Mouse (Mus musculus) ZHBTc4 (cell line): ENCODE data around the gene Dnmt3a.

Experiments
- DNase-seq: peaks from one replicate; pipeline ENCODE4 v3.0.0-alpha.2; 2011; ENCODE audit warnings: low read depth, low spot score

The Dnmt3a gene

DNA sequence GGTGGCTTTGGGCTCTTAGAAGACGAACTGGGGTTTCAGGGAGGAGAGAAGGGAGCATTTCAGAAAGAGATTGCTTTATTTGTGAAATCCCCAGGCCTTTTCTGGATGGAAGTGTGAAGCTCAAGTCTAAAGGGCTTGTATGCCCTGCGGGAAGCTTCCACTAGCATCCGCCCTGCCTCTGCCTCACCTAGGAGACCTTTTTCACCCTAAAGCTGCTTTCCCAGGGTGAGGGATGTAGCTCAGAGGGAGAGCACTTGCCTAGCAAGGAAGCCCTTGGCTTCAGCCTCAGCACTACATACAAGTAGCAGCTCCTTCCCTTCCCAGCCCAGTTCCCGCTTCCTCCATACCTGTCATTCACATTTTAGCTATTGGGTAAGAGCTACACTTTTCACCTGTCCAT lies 71.6 kb downstream of the Dnmt3a start:
- DNase-seq, result peak; percentile 50

DNA sequence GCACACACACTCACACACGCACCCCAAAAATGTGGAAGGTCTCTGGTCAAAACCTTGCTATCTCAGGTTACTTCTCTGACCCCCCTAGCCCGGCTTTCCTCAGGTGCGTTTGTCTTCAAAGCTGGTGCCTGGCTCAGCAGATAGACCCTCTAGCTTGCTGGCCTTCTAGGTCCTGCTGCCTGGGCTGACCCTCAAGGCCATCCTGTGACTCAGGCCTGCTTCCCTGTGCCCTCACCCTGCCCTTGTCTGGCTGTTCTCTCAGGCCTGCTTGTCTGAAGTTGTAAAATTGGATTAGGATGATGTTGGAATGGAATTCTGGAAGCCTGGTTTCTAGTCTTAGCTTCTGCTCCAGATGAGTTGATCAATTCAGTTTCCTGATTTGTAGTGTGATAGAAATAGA lies 75.7 kb downstream of the Dnmt3a start:
- no peak for DNase-seq

DNA sequence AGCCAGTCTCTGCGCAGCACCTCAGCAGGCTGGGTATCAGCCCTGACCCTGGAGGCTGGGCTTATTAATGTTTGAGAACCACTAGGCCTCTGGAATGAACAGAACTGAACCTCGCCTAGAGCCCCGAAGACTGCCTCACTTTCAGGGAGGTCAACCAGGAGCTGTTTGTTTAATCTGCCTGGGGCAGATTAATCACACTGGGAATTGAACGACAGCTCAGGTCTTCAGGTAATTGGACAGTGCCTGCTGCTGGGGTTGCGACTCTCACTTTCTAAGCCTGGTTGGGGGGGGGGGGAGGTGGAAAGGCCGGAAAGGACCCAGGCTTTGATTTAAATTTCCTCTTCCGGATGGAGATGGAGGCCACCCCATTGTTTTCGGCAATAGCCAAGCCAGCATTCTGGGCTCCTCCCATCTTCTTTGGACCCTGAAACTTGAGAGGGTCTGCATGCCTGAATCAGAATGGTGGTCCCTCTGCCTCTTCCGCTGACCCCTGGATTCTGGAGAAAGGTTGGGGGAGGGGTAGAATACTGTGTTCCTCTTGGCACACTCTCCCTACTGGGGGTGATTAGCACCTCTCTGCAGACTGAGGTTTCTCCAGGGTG lies 79.2 kb downstream of the Dnmt3a start:
- DNase-seq, result no peak

DNA sequence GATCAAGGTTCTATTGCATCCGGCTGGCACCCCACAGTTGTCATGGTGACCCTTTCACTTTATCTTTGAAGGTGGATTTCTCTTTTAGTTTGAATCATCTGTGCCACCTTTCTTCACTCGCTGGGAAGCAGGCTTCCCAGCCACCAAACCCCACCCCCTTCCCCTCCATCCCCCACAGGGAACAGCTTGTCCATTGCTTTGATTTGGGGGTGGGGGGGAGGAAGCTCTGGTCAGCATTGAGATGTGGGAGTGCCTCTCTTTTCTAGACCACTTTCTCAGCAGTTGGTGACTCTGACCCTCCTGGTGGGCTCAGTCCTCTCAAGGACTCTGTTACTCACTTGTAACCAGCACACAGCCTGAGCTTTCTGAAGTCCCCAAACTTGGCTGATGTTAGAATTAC lies 80.8 kb downstream of the Dnmt3a start:
- DNase-seq, result no peak

DNA sequence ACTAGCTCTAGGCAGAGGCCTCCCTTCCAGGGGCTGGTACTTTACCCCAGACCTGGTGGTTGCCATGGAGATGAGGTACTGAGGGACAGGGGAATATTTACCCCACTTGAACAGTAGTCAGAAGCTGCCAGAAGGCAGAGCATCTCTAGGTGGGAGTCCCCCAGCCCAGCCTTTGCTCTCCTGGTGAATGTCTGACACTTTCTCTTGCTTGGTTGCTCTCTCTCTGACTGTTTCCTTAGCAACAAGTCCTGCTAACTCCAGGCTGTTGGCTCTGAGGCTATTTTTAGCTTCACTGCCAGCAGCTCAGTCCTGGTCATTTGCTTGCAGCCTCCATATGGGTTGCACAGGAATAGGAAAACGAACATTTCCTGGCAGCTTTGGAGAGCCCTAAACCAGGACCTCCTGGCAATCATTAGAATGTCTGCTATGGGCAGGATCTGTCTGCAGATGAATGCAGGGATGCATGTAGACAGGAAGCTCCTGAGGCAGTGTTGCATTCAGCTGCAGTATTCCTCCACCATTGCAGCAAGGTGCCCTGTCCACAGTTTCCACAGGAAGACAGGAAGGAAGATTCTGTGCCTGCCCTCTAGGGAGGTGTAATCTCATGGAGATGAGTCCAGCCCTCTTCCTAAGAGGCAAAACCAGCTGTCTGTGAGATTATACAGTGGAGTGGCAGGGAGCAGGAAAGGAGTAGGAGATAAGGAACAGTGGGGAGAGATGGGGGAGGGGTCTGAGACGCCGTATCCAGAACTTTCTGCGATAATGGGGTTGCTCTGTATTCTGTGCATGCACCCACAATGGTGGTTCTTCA lies 81.9 kb downstream of the Dnmt3a start:
- DNase-seq, result no peak

DNA sequence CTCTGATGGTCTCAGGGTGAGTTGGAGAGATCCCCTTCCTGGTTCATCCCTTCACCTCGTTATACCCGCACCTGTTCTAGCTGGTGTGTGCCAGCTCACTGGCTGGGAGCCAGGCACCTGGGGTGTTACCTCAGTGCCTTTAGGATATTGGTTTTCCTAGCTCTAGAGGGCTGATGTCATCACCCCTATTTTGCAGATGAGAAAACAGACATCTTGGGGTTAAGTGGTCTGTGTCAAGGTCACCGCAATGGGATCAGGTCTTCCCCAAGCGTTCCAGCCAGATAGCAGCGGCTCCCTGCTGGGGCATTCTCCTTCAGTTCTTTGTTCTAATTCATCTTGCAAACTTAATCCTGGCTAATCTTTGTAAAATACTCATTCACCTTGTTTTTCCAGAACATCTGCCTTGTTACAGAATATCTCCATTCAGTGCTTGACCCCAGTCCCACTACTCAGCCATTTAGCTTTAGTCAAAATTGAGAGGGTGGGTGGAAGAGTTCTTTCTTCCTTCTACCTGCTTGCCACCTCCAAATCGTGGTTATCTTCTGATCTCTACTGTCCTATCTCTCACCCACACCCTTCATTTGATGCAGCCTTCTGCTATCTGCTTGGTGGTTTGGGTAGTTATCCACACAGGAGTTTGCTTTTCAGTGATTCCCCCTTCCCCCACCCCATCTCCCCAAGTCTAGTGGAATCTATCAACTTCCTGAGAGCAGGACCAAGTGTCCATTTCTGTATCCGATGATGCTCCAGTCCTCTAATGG lies 84.2 kb downstream of the Dnmt3a start:
- peak; percentile 83 for DNase-seq

DNA sequence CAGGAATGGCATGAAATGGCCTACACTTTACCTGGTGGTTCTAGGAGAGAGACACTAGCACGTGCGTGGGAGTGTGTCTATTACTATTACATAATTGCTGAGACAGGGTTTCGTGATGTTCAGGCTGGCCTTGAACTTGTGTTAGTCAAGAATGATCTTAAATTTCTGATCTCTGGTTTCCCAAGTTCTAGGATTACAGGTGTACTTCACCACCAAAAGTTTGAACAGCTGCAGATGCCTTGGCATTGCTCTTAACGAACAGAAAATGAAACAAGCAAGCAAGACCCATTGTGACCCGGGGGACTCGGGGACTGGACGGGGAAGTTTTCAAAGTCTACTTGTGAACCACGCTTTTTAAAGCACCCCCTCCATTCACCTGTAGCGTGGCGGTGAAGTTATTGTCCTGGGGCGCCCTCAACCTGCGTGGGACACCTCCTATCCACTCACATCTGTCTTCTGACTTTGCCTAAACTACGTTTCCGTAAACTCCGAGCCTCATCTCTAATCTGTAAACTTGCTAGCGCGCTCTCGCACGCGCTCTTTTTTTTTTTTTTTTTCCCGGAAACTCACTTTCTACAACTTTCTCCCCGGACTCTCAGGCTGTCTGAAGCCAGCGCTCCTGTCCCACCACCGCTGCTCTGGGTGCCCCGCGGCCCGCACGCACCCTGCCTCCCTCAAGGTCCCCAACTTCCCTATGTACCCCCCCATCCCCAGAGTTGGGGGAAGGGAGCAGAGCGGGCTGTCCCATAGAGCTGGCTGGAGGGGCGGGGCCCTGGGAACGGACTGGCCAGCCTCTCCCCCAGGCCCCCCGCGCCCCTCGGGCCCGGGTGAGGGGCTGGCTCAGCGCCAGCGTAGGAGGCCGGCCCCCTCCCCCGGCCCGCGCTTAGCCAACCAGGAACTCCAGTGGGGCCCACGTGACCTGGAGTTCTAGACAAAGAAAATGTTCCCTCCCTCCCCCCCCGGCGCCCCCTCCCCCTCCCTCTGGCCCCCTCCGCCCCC lies 85.2 kb downstream of the Dnmt3a start:
- peak; percentile 75 for DNase-seq

DNA sequence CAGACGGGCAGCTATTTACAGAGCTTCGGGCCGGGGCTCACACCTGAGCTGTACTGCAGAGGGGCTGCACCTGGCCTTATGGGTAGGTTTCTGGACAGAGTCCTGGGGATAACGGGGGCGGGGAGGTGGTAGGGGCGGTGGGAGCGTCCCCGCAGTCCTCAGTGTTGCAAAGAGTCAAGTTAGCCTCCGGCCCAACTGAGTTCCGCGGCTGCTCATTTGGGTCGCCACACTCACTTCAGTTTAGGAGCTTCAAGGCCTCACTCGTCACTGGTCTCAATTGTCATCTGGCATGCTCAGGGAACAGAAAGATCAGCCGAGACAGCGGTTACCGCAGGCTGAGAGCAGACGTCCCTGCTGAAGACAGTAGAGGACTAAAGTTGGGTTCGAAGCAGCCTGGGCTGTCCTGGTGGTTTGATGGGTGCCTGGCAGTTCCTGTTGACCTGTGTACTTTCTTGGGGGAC lies 86.0 kb downstream of the Dnmt3a start:
- DNase-seq, result peak; percentile 65

DNA sequence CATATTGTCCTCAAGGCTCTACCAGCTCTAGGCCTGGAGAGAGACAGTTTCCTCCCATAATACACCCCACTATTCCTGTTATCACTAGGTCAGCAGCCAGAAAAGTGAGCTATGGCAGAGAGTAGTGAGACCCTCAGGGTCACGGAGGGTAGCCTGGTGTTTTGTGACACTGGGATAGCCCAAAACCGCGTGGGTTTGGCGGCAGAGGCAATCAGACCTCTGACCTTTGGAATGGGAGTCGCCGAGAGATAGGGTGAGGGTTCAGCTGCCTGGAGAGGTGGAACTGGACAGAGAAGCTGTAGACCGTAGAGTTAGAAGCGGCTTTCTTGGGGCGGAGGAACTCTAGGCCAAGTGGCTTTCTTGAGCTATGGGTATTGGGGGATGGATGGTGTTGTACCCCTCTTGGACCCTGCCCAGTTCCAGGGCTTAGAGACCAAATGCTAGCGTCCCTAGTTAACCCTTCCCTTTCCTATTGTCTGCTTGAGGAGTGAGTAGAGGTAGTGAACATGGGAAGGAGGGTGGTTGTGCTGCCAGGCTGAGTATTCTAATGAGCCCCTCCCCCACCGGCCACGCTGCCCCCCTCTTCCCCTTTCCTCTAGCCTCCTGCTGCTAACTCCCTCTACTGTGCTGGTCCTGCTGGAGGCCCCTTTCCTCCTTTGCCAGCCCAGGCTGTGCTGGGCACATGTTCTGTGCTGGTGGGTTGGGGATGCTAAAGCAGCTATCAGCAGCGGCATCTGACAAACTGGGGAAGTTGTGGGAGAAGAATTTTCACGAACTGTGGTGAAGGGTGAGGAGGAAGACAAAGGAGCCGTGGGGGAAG lies 86.6 kb downstream of the Dnmt3a start:
- no peak for DNase-seq

DNA sequence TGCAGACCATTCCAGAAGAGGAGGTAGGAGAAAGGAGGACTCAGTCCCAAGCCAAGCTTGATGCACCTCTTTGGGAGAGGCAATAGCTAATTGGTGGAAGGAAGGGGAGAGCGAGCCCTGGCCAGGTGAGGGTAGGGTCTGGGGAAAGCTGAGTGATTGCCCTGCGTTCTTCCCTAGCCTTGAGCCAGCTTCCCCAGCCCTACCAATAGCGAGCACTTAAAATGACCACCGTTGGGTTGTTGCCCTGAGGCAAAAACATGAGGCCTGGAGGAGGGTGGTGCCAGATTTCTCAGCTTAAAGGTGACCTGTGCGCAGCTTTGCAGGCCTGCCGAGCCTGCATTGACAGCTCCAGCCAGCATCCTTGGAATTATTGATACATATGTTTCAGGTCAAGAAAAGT lies 87.5 kb downstream of the Dnmt3a start:
- DNase-seq, result no peak

DNA sequence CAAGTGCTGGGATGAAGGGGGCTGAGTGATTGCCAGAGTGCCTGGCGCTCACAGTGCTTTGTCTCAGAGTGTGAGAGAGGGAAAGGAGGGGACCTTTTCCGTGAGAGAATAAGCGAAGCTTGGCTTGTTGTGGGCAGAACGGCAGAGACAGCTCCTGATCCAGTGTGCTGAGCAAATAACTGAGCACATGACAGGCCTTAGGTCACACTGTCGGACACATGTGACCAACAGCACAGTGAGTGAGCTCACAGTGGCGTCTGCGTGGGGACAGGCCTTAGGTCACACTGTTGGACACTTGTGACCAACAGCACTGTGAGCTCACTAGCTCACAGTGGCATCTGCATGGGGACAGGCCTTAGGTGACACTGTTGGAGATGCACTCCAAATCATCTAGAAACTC lies 88.7 kb downstream of the Dnmt3a start:
- DNase-seq, result no peak

DNA sequence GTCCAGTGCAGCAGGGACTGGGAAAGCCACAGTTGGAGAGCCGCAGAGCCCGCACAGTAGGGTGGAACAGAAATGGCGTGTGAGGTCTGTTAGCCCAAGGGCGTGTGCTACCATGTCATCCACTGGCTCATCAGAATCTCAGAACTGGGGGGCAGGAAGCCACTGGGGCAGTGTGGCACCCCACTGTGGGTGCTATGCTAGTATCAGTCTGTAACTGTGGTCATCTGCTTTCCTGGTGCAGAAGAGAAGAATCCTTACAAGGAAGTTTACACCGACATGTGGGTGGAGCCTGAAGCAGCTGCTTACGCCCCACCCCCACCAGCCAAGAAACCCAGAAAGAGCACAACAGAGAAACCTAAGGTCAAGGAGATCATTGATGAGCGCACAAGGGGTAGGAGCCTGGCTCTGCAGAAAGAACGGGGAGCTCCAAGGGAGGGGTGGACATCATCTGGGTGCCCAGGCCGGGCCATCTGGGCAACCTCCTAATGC lies 91.3 kb downstream of the Dnmt3a start:
- DNase-seq, result peak; percentile 49

DNA sequence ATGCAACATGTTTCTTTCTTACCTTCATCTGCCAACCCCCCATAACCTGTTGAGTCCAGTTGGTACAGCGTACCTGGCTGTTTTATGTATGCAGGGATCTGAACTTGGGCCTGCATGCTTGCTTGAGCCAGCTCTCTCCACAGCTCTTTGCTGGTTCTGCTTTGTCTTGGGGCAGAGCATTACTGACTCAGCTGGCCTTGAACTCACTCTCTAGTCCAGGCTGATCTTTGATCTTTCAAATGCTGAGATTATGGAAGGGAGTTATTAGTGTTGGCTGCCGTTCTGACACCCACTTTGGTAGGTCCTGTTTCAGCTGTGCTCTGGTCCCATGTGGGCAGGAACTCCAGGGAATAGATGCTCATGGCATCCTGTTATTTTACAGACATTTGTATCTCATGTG lies 93.0 kb downstream of the Dnmt3a start:
- DNase-seq, result no peak

DNA sequence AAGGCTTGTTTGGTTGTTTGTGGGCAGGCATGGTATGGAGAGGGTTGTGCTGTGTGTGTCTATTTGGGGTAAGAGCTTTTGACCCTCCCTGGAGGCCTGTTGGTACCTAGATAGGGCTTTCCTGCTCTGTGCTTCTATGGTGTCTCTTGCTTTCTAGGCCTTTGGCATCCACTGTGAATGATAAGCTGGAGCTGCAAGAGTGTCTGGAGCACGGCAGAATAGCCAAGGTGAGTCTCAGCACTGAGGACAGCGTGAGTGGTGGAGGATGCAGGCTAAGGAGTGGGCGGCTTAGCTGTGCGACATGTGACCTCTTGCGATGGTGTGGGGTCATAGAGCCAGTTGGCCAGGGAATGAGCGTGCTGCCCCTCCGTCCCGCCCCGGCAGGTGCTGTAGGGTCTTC lies 99.6 kb downstream of the Dnmt3a start:
- DNase-seq, result no peak

DNA sequence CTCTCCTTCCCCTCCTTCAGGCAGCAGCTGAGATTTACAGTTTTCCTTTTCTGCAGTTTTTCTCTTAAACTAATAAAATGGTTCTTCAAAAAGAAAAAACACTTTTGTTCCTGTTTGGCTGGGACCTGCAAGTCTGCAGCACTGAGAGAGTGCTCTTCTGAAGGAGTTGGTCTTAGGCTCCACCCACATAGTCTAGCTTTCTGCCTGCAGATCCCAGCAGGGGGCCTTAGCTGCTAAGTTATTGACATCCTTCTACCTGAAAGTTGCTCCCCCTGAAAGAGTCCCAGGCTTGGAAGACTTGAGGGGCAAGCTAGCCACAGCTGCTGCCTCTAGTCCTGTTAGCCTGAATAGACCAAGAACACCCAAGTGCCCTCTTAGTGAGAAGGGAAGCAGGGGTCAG lies 100.5 kb downstream of the Dnmt3a start:
- peak; percentile 63 for DNase-seq

DNA sequence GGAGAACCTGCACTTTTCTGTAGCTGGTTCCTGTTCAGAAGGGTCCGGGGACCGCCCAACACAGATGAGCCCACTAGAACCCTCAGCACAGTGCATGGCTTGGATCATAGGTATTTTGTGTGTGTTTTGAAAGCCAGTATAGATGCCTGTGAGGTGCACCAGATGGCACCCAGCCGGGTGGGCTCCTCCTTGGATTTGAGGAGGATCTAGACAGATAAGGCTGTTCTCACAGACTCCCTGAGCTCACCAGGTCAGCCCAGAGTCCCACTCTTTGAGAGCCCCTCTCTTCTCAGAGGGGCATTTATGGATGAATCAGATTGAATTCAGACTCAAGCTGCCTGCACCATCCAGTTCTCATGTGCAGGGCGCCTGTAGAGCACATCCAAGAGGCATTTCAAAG lies 101.2 kb downstream of the Dnmt3a start:
- no peak for DNase-seq

DNA sequence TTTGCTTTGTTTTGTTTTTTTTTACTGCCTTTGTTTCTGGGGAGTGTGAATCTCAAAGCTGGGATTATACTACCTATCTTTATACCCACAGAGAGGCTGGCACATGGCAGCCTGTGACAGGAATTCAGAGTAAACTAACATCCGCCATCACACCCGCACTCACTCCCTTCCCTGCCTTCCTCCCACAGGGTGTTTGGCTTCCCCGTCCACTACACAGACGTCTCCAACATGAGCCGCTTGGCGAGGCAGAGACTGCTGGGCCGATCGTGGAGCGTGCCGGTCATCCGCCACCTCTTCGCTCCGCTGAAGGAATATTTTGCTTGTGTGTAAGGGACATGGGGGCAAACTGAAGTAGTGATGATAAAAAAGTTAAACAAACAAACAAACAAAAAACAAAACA lies 101.6 kb downstream of the Dnmt3a start:
- DNase-seq, result no peak

DNA sequence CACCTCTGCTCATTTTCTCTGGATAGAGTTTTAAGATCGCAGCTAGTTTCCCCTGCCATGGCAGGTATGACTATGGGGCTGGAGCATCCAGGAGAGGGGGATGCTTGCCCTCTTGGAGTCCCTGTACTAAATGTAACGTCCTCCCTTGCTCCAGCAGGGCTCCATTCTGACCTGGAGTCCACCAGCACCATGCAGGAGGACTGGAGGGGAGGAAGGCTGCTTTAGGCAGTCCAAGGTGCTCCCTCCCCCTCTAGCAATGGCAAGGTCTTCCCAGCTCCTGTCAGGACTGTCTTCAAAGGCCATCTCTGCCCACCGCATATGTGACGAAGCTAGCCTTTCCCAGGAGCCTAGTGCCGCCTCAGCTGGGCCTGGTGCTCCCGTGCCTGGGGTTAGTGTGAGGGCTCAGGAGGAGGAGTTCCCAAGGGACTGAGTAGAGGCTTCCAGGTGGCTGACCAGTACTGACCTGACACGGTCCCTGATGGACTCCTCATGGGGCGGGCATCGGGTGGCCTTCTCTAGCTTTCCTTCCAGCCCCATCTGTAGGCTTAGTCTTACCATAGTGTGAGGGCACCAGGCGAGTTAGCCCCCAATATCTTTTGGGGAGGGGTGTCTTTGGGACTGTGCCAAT lies 104.8 kb downstream of the Dnmt3a start:
- no peak for DNase-seq

DNA sequence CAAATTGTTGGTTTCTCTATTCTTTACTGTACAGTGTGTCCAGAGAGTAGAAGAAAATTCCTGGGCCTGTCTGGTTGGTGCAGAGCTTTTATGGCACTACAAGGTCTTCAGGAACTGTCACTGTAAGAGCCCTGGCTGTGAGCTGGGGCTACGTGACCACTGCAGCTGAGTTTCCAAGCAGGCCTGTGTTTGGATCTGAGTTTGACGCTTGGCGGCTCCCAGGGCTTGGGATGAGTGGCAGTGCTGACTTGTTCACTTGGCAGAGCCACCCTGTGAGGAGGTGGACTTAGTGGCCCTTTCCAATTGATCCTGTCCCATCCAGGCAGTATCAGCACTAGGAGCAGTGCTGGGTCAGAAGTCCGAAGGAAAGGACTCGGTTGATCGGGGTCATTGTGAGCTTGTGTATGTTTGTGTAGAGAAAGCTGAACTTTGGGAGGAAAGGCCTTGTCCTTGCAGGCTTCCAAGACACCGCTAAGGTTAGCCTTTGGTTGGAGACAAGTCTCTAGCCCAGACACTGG lies 106.1 kb downstream of the Dnmt3a start:
- DNase-seq, result no peak

DNA sequence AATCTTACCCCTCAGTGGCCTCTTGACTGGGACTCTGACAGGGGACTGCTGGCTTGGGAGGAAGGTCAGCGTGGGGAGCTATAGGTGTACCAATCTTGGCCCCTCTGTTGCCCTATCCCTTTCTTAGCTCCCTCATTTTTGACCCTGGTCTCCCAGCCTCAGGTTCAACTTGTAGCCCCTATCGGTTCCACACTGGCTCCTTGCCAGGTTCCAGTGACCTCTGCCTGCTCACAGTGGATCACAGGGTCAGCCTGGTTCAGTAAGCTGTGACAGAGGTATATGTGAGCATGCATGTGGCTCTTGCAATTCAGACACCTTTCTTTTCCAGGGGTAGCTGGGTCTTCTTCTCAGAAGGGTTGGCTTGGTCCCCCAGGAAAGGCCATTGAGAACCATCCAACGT lies 110.0 kb downstream of the Dnmt3a start:
- no peak for DNase-seq
